Comparison of ENCODE assay signal across 9 mouse cellular contexts in genomic region chr12:83045001-83045531, GRCm38 (mm10).
DNase-seq lines count a peak whose midpoint lies in the region; ATAC-seq and TF ChIP-seq lines count a peak whose summit lies in the region.
"Had no signal": no experiment of that assay in that cellular context is flagged by ENCODE, and none has a peak within 500 bp of the region (broad histone marks: within the 10 kb centered on the region; RNA-seq: fewer than 3 reads in every experiment).

No protein-coding gene starts in this region.

- H3K27ac ChIP-seq in hindbrain, embryonic 15.5 days (replicated peaks) = peak overlapping the region; percentile 81
- H3K27ac ChIP-seq in intestine, postnatal 0 days (ENCODE audit: low read depth, low read length) = no peak overlapping the region

- peak; percentile 28 to 58 for DNase-seq in adrenal gland, adult (ENCODE audit: inconsistent age in 2 of 2, low spot score in 1 of 2)
- DNase-seq in adrenal gland, adult 8-10 months = no peak
- DNase-seq in ovary, postnatal 36 days (ENCODE audit: low spot score) = peak; percentile 9
- no peak for DNase-seq in ovary, postnatal 10 days (ENCODE audit: low spot score)
- DNase-seq in left cerebral cortex, postnatal 4 days = peak; percentile 62

- H3K36me3 ChIP-seq in hindbrain, embryonic 15.5 days = no peaks in the 10 kb centered on the region
- H3K36me3 ChIP-seq in intestine, postnatal 0 days (ENCODE audit: control insufficient read depth, insufficient read depth) = no peaks in the 10 kb centered on the region

- no peaks in the 10 kb centered on the region for H3K27me3 ChIP-seq in hindbrain, embryonic 15.5 days
- H3K27me3 ChIP-seq in intestine, postnatal 0 days (replicated peaks; ENCODE audit: control insufficient read depth, insufficient read depth, low read length) = no peaks in the 10 kb centered on the region

- peaks cover 36% of the 10 kb centered on the region for H3K4me1 ChIP-seq in hindbrain, embryonic 15.5 days (replicated peaks)
- H3K4me1 ChIP-seq in intestine, postnatal 0 days (replicated peaks; ENCODE audit: control insufficient read depth, insufficient read depth, low read length) = no peaks in the 10 kb centered on the region; the same call in 1 of the 2 replicates

- H3K4me2 ChIP-seq in hindbrain, embryonic 15.5 days = peak overlapping the region; percentile 44
- no peak overlapping the region for H3K4me2 ChIP-seq in intestine, postnatal 0 days (replicated peaks; ENCODE audit: low read depth)

- WGBS in hindbrain, embryonic 15.5 days = 16% methylated on average over 12 of the region's 12 CpGs
- WGBS in intestine, postnatal 0 days = 62% methylated on average over 12 of the region's 12 CpGs

- no peaks in the 10 kb centered on the region for H3K9me3 ChIP-seq in hindbrain, embryonic 15.5 days
- H3K9me3 ChIP-seq in intestine, postnatal 0 days (ENCODE audit: control insufficient read depth) = no peaks in the 10 kb centered on the region

- H3K4me3 ChIP-seq in hindbrain, embryonic 15.5 days = 0 out of 2 replicates have a peak overlapping the region, but pooled peaks have one; percentile 2
- H3K4me3 ChIP-seq in intestine, postnatal 0 days (ENCODE audit: low read depth, low read length) = no peak overlapping the region
- H3K4me3 ChIP-seq: myocyte had no signal

- intact Hi-C loops in left cerebral cortex, postnatal 4 days (cut with DNase I) = no loop called here

- no peak for TF ChIP-seq CTCF in intestine, postnatal 0 days (IDR thresholded peaks at IDR 0.05; ENCODE audit: low read depth)

- no peak overlapping the region for H3K9ac ChIP-seq in hindbrain, embryonic 15.5 days
- no peak overlapping the region for H3K9ac ChIP-seq in intestine, postnatal 0 days (ENCODE audit: low read depth, low read length)

- ATAC-seq in hindbrain, embryonic 15.5 days (ENCODE audit: low FRiP score, low read depth) = 0 out of 2 replicates have a peak, but pooled peaks have one; percentile 5
- no peak for ATAC-seq in erythroid progenitor cell, adult 5-6 weeks (replicated peaks; ENCODE audit: low FRiP score, poor library complexity, severe bottlenecking)
- no peak for ATAC-seq in intestine, postnatal 0 days

Comparison
In these comparisons a context has a peak if more than half of its experiments do, and no peak if none do; other contexts are left out.
1. DNase-seq: peak in adrenal gland, adult (2 of 2), ovary, postnatal 36 days (single experiment) and left cerebral cortex, postnatal 4 days (single experiment); none in adrenal gland, adult 8-10 months (single experiment) and ovary, postnatal 10 days (single experiment).